Mouse (Mus musculus) intestine, embryonic 16.5 days (tissue): ENCODE data around the gene Anapc2. TPM values are rescaled to one million over a fixed set of nuclear protein-coding genes. Genes with fewer than 3 reads are reported as not detected.

Source experiments
- ATAC-seq: fragments of 200-750 bp; cut with Nextera tagmentation; 2 replicates; pipeline ENCODE4 v1.8.0; 2017; ENCODE audit warnings: moderate TSS enrichment, moderate library complexity
- H3K27ac ChIP-seq: fragments of 300-500 bp; sonication (generic); 2 replicates; pipeline ENCODE4 v1.5.1; 2014; ENCODE audit warnings: mild to moderate bottlenecking, low read length
- H3K27me3 ChIP-seq: fragments of 300-500 bp; sonication (generic); replicated peaks from 2 replicates; pipeline ENCODE4 v1.6.1; 2014; ENCODE audit warnings: low read length, control low read depth, mixed read lengths; ENCODE audit not compliant: control insufficient read depth, insufficient read depth
- H3K36me3 ChIP-seq: fragments of 300-500 bp; sonication (generic); 2 replicates; pipeline ENCODE4 v1.6.1; 2014; ENCODE audit warnings: low read length, control low read depth; ENCODE audit not compliant: control insufficient read depth, insufficient read depth
- H3K4me1 ChIP-seq: fragments of 300-500 bp; sonication (generic); 2 replicates; pipeline ENCODE4 v1.6.1; 2014; ENCODE audit warnings: low read length, control low read depth, mixed read lengths; ENCODE audit not compliant: control insufficient read depth, insufficient read depth
- H3K4me2 ChIP-seq: fragments of 300-500 bp; sonication (generic); 2 replicates; pipeline ENCODE4 v1.6.1; 2014; ENCODE audit warnings: low read depth, low read length, control low read depth
- H3K4me3 ChIP-seq: fragments of 300-500 bp; sonication (generic); 2 replicates; pipeline ENCODE4 v1.5.1; 2014; ENCODE audit warnings: mild to moderate bottlenecking, low read length
- H3K9ac ChIP-seq: fragments of 300-500 bp; sonication (generic); 2 replicates; pipeline ENCODE4 v1.6.1; 2014; ENCODE audit warnings: low read depth, low read length
- H3K9me3 ChIP-seq: fragments of 300-500 bp; sonication (generic); 2 replicates; pipeline ENCODE4 v1.6.1; 2016; ENCODE audit warnings: low read length, control low read depth; ENCODE audit not compliant: control insufficient read depth
- WGBS: fragments of 180-500 bp; shearing (Covaris S2); extraction: QIAGEN DNeasy Blood & Tissue Kit; methylation state at CpG from one replicate; pipeline ENCODE4 v1.1.7; 2014; 5-methylcytosine and 5-hydroxymethylcytosine counted together
- polyA plus RNA-seq: library from polyadenylated mRNA; unstranded; fragments of >200 nt; fragmentation: Nextera tagmentation; extraction: Ambion mirVana; gene quantifications from 2 replicates; pipeline ENCODE4 v1.2.1, GENCODE M21; 2015

The Anapc2 gene
- polyA plus RNA-seq, 1 experiment from 2014 or later = 97.3 TPM

GRCm38 (mm10) chr2:25278928-25279882 is 6.9 kb downstream of the Anapc2 start:
- peaks cover 22% of the 10 kb centered on the region for H3K36me3 ChIP-seq
- H3K9ac ChIP-seq = no peak overlapping the region
- no peak overlapping the region for H3K4me2 ChIP-seq
- no peak overlapping the region for H3K4me3 ChIP-seq
- H3K4me1 ChIP-seq = no peaks in the 10 kb centered on the region
- no peaks in the 10 kb centered on the region for H3K27me3 ChIP-seq
- WGBS = 60% methylated on average over 13 of the region's 13 CpGs
- no peak for ATAC-seq
- H3K27ac ChIP-seq = no peak overlapping the region
- H3K9me3 ChIP-seq = no peaks in the 10 kb centered on the region

- Histone ChIP-seq H3K4me3 (no peak overlapping the region), H3K9ac (no peak overlapping the region), H3K27ac (peak overlapping the region; percentile 80), H3K4me1 (peaks cover 21% of the 10 kb centered on the region), H3K4me2 (no peak overlapping the region), H3K9me3 (no peaks in the 10 kb centered on the region), H3K36me3 (peaks cover 7% of the 10 kb centered on the region), H3K27me3 (peaks cover 22% of the 10 kb centered on the region)
- ATAC-seq = 0 out of 2 replicates have a peak, but pooled peaks have one; percentile 6
- 73% methylated on average over 2 of the region's 2 CpGs for WGBS
Measured at GRCm38 (mm10) chr2:25285551-25285950, 13.3 kb downstream of the Anapc2 start.

- 37% methylated on average over 1 of the region's 1 CpGs for WGBS
- H3K9me3 ChIP-seq = no peaks in the 10 kb centered on the region
- H3K27me3 ChIP-seq = peaks cover 30% of the 10 kb centered on the region
- H3K4me2 ChIP-seq = no peak overlapping the region; the same call in 1 of the 2 replicates
- H3K36me3 ChIP-seq = peaks cover 7% of the 10 kb centered on the region
- peak overlapping the region; percentile 17; the same call in 1 of the 2 replicates for H3K9ac ChIP-seq
- peaks cover 21% of the 10 kb centered on the region for H3K4me1 ChIP-seq
- H3K4me3 ChIP-seq = no peak overlapping the region
- H3K27ac ChIP-seq = peak overlapping the region; percentile 80
- ATAC-seq = peak; percentile 51
Measured at GRCm38 (mm10) chr2:25286314-25286713, 14.0 kb downstream of the Anapc2 start.

DNA sequence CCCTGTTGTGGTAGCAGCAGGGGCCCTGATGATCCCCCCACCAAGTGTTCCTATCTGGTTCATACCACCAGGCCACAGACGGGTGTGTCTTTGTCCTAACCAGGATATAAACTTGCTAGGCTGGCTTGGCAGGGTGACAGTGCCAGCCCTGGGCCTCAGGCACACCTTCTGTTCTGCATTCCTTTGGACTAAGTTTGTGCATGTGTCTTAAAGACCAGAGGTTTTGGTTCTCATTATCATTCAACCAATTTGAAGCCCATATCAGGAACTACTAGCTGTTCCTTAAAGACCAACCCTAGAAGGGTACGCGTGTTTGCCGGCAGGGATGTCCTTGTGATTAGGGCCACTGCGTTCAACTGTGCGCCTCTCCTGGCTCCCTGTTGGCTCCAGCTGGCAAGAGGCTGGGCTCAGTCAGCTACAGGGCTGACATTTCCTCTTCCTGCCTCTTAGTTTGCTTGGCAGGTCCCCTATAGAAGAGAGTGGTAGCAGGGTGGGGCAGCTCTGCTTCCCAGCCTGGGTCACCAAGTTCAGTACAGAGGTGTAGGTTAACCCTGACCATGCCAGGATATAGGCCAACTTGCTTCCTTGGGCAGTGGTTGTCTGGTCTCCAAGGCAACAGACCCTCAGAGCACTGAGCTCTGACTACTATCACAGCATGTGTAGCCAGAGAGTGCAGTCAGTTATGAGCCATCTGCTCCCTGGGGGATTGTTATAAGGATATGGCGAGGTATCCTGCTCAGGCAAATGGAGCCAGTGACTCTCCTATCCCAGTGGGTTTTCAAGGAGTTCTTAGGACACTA is 14.8 kb downstream of the Anapc2 start:
- Histone ChIP-seq H3K9me3 (no peaks in the 10 kb centered on the region), H3K4me1 (peaks cover 22% of the 10 kb centered on the region), H3K27me3 (peaks cover 37% of the 10 kb centered on the region), H3K27ac (peak overlapping the region; percentile 80), H3K4me2 (no peak overlapping the region), H3K36me3 (peaks cover 7% of the 10 kb centered on the region), H3K4me3 (no peak overlapping the region), H3K9ac (no peak overlapping the region)
- ATAC-seq = peak; percentile 85
- WGBS = 45% methylated on average over 7 of the region's 7 CpGs

GRCm38 (mm10) chr2:25287927-25288649 is 15.8 kb downstream of the Anapc2 start, which contains the start of gene Tmem210:
TSS of gene Tmem210 (plus strand) at chr2:25288145.
- H3K4me2 ChIP-seq = no peak within 1 kb of the TSS
- peak within 1 kb of the TSS; percentile 65 for H3K27ac ChIP-seq
- 86% methylated on average over 6 of the region's 6 CpGs for WGBS

GRCm38 (mm10) chr2:25288734-25289345 is 16.6 kb downstream of the Anapc2 start:
- peaks cover 7% of the 10 kb centered on the region for H3K36me3 ChIP-seq
- 78% methylated on average over 7 of the region's 7 CpGs for WGBS
- H3K4me2 ChIP-seq = no peak overlapping the region
- H3K9me3 ChIP-seq = no peaks in the 10 kb centered on the region
- H3K27ac ChIP-seq = no peak overlapping the region
- no peak overlapping the region for H3K9ac ChIP-seq
- H3K4me1 ChIP-seq = peaks cover 29% of the 10 kb centered on the region
- peaks cover 47% of the 10 kb centered on the region for H3K27me3 ChIP-seq
- no peak for ATAC-seq
- H3K4me3 ChIP-seq = no peak overlapping the region

More at GRCm38 (mm10) chr2:25287927-25288649, 15.8 kb downstream of the Anapc2 start, which contains the start of gene Tmem210:
- Histone ChIP-seq H3K4me3 (no peak within 1 kb of the TSS), H3K9me3 (no peaks in the 10 kb centered on the region), H3K4me1 (peaks cover 29% of the 10 kb centered on the region), H3K9ac (no peak within 1 kb of the TSS), H3K27me3 (peaks cover 47% of the 10 kb centered on the region), H3K36me3 (peaks cover 7% of the 10 kb centered on the region)
- ATAC-seq = no peak

- no peak for ATAC-seq
- Histone ChIP-seq H3K36me3 (peaks cover under 1% of the 10 kb centered on the region; the same call in 1 of the 2 replicates), H3K4me1 (peaks cover 29% of the 10 kb centered on the region), H3K4me2 (peak within 1 kb of the TSS; percentile 11; the same call in 1 of the 2 replicates), H3K4me3 (peak within 1 kb of the TSS; percentile 24), H3K9ac (no peak within 1 kb of the TSS), H3K27me3 (peaks cover 47% of the 10 kb centered on the region), H3K9me3 (no peaks in the 10 kb centered on the region), H3K27ac (no peak within 1 kb of the TSS)
- WGBS = 12% methylated on average over 11 of the region's 11 CpGs
Measured at GRCm38 (mm10) chr2:25289651-25290050, 17.4 kb downstream of the Anapc2 start, which contains the start of gene Lrrc26. TSS of gene Lrrc26 (plus strand) at chr2:25289915.

DNA sequence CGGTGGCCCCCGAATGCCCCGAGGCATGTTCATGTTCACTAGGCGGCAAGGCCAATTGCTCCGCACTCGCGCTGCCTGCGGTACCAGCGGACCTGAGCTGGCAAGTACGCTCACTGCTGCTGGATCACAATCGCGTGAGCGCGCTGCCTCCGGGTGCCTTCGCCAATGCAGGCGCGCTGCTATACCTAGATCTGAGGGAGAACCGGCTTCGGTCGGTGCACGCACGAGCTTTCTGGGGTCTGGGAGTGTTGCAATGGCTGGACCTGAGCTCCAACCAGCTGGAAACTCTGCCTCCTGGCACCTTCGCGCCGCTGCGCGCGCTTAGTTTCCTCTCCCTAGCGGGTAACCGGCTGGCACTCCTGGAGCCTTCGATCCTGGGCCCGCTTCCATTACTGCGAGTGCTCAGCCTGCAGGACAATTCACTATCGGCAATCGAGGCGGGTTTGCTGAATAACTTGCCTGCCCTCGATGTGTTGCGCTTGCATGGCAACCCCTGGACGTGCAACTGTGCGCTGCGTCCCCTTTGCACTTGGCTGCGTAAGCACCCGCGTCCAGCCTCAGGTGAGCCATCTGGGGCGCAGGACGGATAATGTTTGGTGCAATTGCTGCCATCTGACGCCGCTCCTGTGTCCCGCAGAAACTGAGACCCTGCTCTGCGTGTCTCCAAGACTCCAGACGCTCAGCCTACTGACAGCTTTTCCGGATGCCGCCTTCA is 18.0 kb downstream of the Anapc2 start:
- Histone ChIP-seq H3K27ac (no peak overlapping the region), H3K4me1 (peaks cover 27% of the 10 kb centered on the region), H3K36me3 (no peaks in the 10 kb centered on the region), H3K9ac (no peak overlapping the region), H3K27me3 (peaks cover 50% of the 10 kb centered on the region), H3K4me2 (peak overlapping the region; percentile 11; the same call in 1 of the 2 replicates), H3K9me3 (no peaks in the 10 kb centered on the region), H3K4me3 (peak overlapping the region; percentile 11)
- ATAC-seq = no peak
- WGBS = 3% methylated on average over 54 of the region's 54 CpGs
